Mouse (Mus musculus): ENCODE data around the gene Stum.
"Not testable (repeated sequence)": the region's sequence is repeated elsewhere in the genome, so short reads cannot be mapped to it uniquely, and the experiment has no call there.

Gene Stum

GRCm38 (mm10) chr1:180404706-180405105, 78.6 kb downstream of the Stum start:
- DNase-seq (ENCODE audit: low read depth): no peak

GRCm38 (mm10) chr1:180403694-180404606, 79.4 kb downstream of the Stum start:
- DNase-seq (ENCODE audit: low read depth): peak; percentile 92

DNA sequence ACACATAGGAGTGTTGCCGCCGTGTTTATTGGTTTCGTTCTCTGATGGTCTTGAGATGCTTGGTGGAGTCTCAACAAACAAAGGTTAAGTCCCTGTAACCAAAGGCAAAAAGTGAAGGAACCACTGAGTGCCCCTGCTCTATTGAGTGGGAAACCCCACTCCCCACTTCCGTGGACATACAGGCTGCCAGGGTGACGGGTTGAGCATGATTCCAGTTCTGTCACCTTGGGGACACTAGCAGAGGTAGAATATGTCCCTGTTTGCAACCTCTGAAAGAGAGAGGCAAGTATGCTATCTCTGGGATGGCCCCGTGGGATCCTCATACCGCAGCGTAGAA, 80.0 kb downstream of the Stum start:
- DNase-seq (ENCODE audit: low read depth): no peak

DNA sequence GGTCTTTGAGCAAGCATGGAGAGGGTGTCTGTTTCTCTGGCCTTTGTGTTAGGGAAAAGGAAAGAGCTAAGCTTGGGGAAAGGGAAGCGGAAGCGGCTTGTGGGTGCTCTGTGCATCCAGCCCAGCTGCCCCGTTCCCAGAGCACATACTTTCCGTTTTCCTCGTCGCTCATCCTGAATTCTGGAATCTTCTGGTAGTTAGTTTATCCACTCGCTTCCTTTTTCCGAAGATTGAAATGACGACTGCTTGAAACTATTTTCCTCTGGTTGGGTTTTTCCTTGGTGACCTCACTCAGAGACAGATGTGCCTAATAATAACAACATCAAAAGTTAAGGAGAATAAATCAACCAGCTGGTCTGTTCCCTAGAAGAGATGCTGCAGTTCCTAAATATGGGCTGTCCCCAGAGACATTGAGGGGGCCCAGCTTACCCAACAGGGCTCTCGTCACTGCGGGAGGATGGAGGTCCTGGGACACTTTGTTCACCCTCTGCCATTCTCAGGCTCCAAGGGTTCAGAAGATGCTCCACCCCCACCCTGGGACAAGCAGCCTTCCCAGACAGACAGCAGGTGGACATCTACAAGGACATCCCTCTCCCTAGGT, 80.7 kb downstream of the Stum start:
- no peak for DNase-seq (ENCODE audit: low read depth)

DNA sequence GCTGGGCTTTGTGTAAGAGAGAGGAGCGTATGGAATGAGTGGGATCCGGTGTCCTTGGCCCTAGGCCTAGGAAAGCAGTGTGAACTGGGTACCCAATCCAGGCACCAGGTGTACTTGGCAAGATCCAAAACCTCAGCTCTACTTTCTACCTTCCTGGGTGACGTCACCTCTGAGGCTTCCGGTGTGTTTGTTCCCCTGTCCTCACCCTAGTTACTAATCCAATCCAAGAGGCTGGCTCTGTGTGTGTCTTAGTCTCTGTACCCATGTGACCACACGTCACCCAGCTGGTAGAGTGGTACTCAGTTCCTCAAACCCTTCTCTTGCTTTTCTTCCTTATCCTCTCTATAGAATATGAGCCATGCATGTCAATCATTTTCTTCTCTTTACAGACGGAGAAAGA, 81.6 kb downstream of the Stum start:
- peak; percentile 92 for DNase-seq (ENCODE audit: low read depth)

DNA sequence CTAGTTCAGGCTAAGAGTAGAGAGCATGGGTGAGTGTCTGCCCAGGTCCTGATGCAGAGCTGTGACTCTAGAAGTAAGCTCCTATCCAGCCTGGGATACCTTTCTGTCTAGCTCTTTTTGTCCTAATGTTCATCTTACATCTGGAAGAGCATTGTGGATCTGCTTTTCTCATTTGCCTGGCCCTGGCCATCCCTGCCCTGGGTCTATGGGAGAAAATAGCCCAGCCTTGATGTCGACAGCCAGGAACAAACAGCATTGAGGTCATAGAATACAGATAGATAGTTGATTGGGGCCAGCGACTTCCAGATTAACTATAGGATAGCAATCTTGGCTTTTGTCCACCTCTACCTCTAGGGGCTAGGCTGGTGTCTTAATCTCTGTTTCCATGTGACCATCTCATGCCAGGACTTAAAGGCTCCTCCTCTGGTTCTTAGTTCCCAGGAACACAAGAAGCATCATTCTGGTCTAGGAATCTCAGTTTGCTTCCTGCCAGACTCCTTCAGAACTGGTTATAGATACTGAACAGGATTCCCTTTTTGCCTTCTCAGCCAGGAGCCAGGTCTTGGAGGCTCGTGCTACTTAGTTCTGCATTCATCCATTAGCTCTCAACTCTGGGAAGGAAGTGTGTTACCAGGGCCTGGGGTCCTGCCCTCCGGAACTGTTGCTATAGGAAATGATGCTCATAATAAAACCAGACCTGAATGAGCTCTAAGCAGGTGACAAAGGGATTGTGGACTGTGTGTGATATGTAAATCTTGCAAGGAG, 82.4 kb downstream of the Stum start:
- DNase-seq (ENCODE audit: low read depth): no peak

DNA sequence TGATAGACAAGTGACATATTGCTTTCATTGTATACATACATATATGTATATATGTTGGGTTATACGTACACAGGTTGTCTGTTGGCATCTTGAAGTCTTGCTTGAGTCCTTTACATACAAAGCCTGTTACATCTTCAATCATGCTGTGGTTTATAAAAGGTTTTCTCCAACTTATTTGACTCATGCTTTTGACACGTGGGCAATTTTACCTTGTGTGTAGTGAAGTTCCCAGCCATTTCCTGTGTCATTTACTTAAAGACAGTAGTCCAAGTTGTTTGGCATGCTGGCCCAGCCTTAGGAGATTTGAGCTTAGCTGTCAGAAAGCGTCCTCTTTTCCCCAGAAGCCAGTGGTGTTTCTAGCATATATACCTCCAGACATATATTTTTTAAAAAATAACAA, 84.9 kb downstream of the Stum start:
- peak; percentile 66 for DNase-seq (ENCODE audit: low read depth)

DNA sequence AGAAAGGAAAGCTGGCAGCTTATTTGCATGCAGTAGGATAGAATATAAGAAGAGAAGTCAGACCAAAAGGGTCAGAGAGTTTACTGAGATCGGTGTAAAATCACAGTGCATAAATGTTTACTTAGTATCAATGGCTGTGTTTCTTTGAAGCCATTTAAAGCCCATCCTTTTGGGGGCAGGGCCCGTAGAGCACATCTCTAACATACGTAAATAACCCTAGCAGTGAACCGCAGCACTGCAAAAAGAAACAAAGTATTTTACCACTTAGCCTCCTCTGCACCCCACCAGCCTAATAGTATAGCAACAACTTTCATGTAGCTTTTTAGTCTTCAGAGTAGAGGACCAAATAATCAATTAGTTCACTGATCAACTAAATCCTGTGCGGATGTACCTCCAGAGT, 85.6 kb downstream of the Stum start:
- DNase-seq (ENCODE audit: low read depth): peak; percentile 65

DNA sequence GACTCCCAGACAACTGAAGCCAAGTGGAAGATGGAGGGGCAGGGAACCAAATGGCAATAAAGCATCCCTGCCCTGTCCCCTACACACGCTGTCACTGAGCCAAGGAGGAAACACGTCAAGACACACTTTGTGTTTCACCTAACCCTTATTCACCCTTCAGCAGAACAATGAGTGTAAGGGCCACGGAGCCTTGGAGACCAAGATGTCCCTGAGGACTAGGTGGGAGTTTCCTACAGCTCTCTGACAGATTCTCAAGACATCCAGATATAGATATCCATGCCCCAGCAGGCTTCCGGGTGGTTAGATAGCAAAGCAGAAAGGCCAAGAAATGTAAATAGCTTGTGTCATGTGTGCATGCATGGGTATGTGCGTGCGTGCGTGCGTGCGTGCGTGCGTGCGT, 89.4 kb downstream of the Stum start:
- no peak for DNase-seq (ENCODE audit: low read depth)

- DNase-seq (ENCODE audit: low read depth): peak; percentile 79
These were observed 90.1 kb downstream of the Stum start for GRCm38 (mm10) chr1:180393017-180393797.

DNA sequence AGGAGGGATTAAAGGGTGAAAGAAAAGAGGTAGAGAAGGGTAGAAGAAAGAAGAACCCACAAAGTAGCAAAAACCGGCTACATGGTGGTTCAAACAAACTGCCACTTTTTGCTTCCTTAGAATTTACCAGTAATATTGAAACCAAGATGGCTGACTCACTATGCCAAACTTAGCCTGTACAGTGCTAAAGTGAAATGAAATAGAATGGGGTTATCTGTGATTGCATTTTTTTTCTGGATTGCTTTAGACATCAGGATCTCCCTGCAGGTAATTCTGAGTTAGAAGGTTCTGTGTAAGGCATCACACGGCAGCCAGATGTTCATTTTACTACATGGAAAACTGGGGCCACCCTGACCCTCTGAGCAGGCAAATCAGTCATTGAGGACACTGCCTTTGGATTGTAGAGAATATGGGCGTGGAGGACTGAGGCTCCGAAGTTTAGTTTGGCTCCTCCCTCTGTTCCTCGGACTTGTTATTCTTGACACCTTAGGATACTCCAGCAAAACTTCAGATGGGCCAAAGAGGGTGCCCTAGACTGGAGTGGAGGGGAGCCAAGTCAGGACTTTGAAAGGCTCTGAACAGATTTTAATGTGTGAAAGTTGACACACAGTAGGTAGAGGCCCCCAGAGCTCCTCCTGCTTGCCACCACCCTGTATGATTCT, 91.0 kb downstream of the Stum start:
- no peak for DNase-seq (ENCODE audit: low read depth)

GRCm38 (mm10) chr1:180391575-180391945, 91.7 kb downstream of the Stum start:
- DNase-seq (ENCODE audit: low read depth): no peak

GRCm38 (mm10) chr1:180390746-180391574, 92.3 kb downstream of the Stum start:
- DNase-seq (ENCODE audit: low read depth): peak; percentile 63

DNA sequence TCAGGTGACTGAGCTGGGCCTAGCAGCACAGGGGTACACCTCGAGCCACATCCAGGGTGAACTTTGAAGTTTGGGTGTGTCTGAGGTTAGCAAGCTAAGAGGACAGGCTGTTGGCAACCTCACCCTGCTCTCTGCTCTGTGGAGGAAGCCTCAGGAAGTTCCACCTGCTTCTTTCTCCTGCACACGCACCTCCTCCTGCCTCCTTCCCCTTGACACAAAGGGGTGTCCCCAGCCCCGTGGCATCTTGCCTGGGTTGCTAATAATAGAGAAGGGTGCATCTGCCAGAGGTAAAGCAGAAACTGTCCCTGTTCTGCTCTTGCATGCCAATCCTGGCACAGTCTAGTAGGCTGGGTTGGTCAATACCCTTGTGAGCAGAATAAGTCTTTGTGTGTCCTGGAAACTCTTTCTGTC, 93.0 kb downstream of the Stum start:
- DNase-seq (ENCODE audit: low read depth): peak; percentile 87

DNA sequence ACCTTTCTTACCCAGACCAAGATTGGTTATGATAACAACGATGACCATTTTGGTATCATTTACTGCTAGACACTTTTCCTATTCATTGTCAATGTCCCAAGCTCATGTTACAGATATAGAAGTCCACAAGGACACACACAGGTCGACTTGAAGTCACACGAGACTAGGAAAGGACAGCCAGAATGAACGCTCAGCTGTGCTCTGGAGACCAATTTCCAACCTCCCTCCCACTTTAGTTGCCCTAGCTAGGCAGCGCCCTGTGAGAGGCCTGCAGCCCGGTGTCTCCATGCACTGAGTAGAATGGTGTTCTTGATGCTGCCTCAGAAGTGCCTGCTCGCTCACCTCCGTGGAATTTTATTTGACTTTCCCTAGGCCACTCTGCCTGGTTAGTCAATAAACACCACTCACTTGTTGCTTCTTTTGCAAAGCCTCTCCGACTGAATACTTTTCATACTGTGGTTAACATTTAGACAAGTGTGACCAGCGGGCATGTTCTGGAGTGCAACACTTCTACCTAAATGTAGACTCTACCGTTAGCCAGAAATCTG, 94.0 kb downstream of the Stum start:
- not testable (repeated sequence) for DNase-seq (ENCODE audit: low read depth)

DNA sequence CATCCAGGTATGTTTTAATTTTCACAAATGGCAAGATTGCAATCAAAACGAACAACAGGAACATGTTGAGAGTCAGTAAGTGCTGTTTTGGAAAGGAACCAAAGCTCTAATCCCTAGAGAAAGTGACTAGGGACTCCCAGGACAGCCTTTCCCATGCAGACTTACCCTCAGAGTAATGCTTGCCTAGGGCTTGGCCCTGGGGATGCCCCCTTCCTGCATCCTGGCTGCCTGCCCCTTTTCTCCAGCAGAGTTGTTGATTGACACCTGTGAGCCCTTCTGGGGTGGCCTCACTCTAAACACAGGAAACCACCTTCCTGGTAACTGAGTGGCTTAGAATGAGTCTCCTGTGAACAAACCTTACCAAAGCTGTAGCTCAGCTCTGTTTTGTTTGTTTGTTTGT, 94.8 kb downstream of the Stum start:
- peak; percentile 74 for DNase-seq (ENCODE audit: low read depth)

GRCm38 (mm10) chr1:180387750-180388480, 95.4 kb downstream of the Stum start:
- DNase-seq (ENCODE audit: low read depth): peak; percentile 58

DNA sequence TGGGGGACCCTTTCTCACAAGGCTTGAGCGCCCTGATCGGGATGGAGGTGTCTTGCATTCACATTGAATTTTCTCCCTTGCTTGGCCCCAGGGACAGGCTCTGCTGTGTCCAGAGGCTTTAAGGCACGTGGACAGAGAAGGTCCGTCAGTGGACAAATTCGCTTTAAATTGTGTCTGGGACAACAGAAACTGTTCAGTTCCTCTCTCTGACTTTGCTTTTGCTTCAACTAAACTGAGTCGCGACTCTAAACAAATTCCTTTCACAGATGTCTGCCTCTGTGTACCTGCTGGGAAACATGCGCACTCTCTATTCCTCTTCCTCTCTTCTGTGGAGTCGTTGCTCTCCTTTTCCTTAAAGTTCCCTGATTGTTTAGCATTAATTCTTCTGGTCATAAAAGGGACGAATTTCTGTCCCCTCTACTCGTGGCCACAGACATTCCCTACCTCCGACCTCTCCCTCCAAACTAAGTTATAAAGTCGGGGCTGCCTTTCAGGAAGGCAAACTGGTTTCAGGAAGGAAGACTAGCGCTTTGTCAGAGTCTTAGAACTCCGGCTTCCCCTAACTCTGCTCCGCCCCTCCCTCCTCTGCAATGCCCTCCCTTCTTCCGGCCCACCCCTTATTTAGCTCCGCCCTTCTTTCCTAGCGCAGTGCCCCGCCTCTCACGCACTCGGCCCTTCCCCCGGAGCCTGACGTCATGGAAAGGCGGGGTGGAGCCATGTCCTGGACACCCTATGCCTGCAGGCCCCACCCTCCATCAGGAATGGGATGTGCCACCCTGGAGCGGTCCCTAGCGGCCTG, 96.2 kb downstream of the Stum start:
- DNase-seq (ENCODE audit: low read depth): peak; percentile 97

- DNase-seq (ENCODE audit: low read depth): no peak
These were observed 98.0 kb downstream of the Stum start for GRCm38 (mm10) chr1:180385308-180385707.

All from naive thymus-derived CD4-positive, alpha-beta T cell, adult 2 months (primary cell).